Mouse (Mus musculus) MEL (cell line): Measurements from ENCODE around the gene Dop1b. TPM values are rescaled to one million over a fixed set of nuclear protein-coding genes. Genes with fewer than 3 reads are reported as not detected.

Experiments
- DNase-seq: peaks from one replicate; pipeline ENCODE4 v3.0.0; 2011; ENCODE audit warnings: low read depth, low spot score
- H3K27ac ChIP-seq: 2 replicates; pipeline ENCODE4 v1.5.1; 2012; ENCODE audit warnings: low read depth, mild to moderate bottlenecking, control low read depth, low read length, moderate library complexity; ENCODE audit not compliant: control insufficient read depth
- H3K27me3 ChIP-seq, 2 experiments: fragments of 150-350 bp in 1 of 2; sonication (generic) in 1 of 2; 2 replicates each; pipeline ENCODE4 v1.6.1; 2012; ENCODE audit warnings: low read length in 2 of 2, mild to moderate bottlenecking in 2 of 2, improper control_type of control experiment in 1 of 2, moderate library complexity in 1 of 2; ENCODE audit not compliant: insufficient read depth in 2 of 2, control insufficient read depth in 1 of 2
- H3K36me3 ChIP-seq, 2 experiments: 2 replicates each; pipeline ENCODE4 v1.6.1; 2012 to 2014; ENCODE audit warnings: low read length in 2 of 2, improper control_type of control experiment in 1 of 2, inconsistent platforms in 1 of 2, mild to moderate bottlenecking in 1 of 2; ENCODE audit not compliant: insufficient read depth in 2 of 2, control insufficient read depth in 1 of 2
- H3K4me1 ChIP-seq, 2 experiments: fragments of 150-350 bp in 1 of 2; sonication (generic) in 1 of 2; 2 replicates each; pipeline ENCODE4 v1.6.1; 2012; ENCODE audit warnings: low read length in 2 of 2, improper control_type of control experiment in 1 of 2, mild to moderate bottlenecking in 1 of 2; ENCODE audit not compliant: insufficient read depth in 2 of 2, control insufficient read depth in 1 of 2
- H3K4me3 ChIP-seq, 2 experiments: fragments of 150-350 bp in 1 of 2; sonication (generic) in 1 of 2; 2 replicates each; pipeline ENCODE4 v1.5.1; 2012; ENCODE audit warnings: low read depth in 2 of 2, low read length in 2 of 2, mild to moderate bottlenecking in 2 of 2, moderate library complexity in 2 of 2, control low read depth in 1 of 2, improper control_type of control experiment in 1 of 2; ENCODE audit not compliant: control insufficient read depth in 1 of 2, insufficient read depth in 1 of 2
- H3K79me2 ChIP-seq: 2 replicates; pipeline ENCODE4 v1.6.1; 2012; ENCODE audit warnings: mild to moderate bottlenecking, low read length, moderate library complexity; ENCODE audit not compliant: control insufficient read depth, poor library complexity, insufficient read depth
- H3K9ac ChIP-seq: 2 replicates; pipeline ENCODE4 v1.6.1; 2012; ENCODE audit warnings: low read depth, mild to moderate bottlenecking, control low read depth, low read length, moderate library complexity; ENCODE audit not compliant: control insufficient read depth, poor library complexity, severe bottlenecking
- H3K9me3 ChIP-seq: fragments of 150-350 bp; sonication (generic); replicated peaks from 2 replicates; pipeline ENCODE4 v1.6.1; 2012; ENCODE audit warnings: mild to moderate bottlenecking, low read length, improper control_type of control experiment, moderate library complexity; ENCODE audit not compliant: insufficient read depth
- CHD1 ChIP-seq: IDR thresholded peaks from 2 replicates; pipeline ENCODE4 v1.6.1; 2012; ENCODE audit warnings: low read depth, mild to moderate bottlenecking, inconsistent platforms, low read length, improper control_type of control experiment
- CTCF ChIP-seq, 3 experiments: IDR thresholded peaks in 2 of 3; conservative IDR thresholded peaks in 1 of 3; 2 replicates each; pipeline ENCODE4 v1.5.1; 2011 to 2012; ENCODE audit warnings: low read length in 3 of 3, low read depth in 2 of 3, mild to moderate bottlenecking in 2 of 3, improper control_type of control experiment in 1 of 3, inconsistent platforms in 1 of 3, mixed read lengths in 1 of 3, moderate library complexity in 1 of 3; ENCODE audit not compliant: control insufficient read depth in 1 of 3, insufficient read depth in 1 of 3, poor library complexity in 1 of 3, severe bottlenecking in 1 of 3
- ELF1 ChIP-seq: IDR thresholded peaks from 2 replicates; pipeline ENCODE4 v1.6.1; 2014; ENCODE audit warnings: low read depth, mild to moderate bottlenecking, inconsistent platforms, low read length, improper control_type of control experiment, moderate library complexity
- GABPA ChIP-seq: IDR thresholded peaks from 2 replicates; pipeline ENCODE4 v1.6.1; 2012; ENCODE audit warnings: low read depth, mild to moderate bottlenecking, inconsistent platforms, low read length, improper control_type of control experiment, moderate library complexity
- GATA1 ChIP-seq: IDR thresholded peaks from 2 replicates; pipeline ENCODE4 v1.6.1; 2011; ENCODE audit warnings: low read depth, low read length, improper control_type of control experiment
- HCFC1 ChIP-seq: IDR thresholded peaks from 2 replicates; pipeline ENCODE4 v1.6.1; 2012; ENCODE audit warnings: low read depth, mild to moderate bottlenecking, inconsistent platforms, low read length, improper control_type of control experiment, moderate library complexity
- NELFE ChIP-seq: IDR thresholded peaks from 2 replicates; pipeline ENCODE4 v1.6.1; 2011; ENCODE audit warnings: low read depth, low read length, improper control_type of control experiment
- POLR2A ChIP-seq, 2 experiments: IDR thresholded peaks; 2 replicates each; pipeline ENCODE4 v1.6.1; 2011 to 2012; ENCODE audit warnings: low read length in 2 of 2, mild to moderate bottlenecking in 2 of 2, control low read depth in 1 of 2, improper control_type of control experiment in 1 of 2, low read depth in 1 of 2, moderate library complexity in 1 of 2; ENCODE audit not compliant: control insufficient read depth in 1 of 2, insufficient read depth in 1 of 2, poor library complexity in 1 of 2
- RAD21 ChIP-seq: IDR thresholded peaks from 2 replicates; pipeline ENCODE4 v1.6.1; 2011; ENCODE audit warnings: mild to moderate bottlenecking, low read depth, low read length, improper control_type of control experiment
- SMC3 ChIP-seq: IDR thresholded peaks from 2 replicates; pipeline ENCODE4 v1.6.1; 2011; ENCODE audit warnings: low read depth, low read length, improper control_type of control experiment
- TAL1 ChIP-seq: IDR thresholded peaks from 2 replicates; pipeline ENCODE4 v1.6.1; 2012; ENCODE audit warnings: mild to moderate bottlenecking, inconsistent platforms, low read length, moderate library complexity, mixed read lengths
- UBTF ChIP-seq: IDR thresholded peaks from 2 replicates; pipeline ENCODE4 v1.6.1; 2012; ENCODE audit warnings: low read depth, mild to moderate bottlenecking, inconsistent platforms, low read length, improper control_type of control experiment, moderate library complexity, borderline replicate concordance; ENCODE audit not compliant: insufficient read depth
- ZC3H11A ChIP-seq: IDR thresholded peaks from 2 replicates; pipeline ENCODE4 v1.6.1; 2012; ENCODE audit warnings: low read depth, mild to moderate bottlenecking, inconsistent platforms, low read length, improper control_type of control experiment
- ZKSCAN1 ChIP-seq: IDR thresholded peaks from 2 replicates; pipeline ENCODE4 v1.6.1; 2012; ENCODE audit warnings: low read depth, mild to moderate bottlenecking, inconsistent platforms, low read length, improper control_type of control experiment, moderate library complexity
- ZMIZ1 ChIP-seq: IDR thresholded peaks from 2 replicates; pipeline ENCODE4 v1.6.1; 2012; ENCODE audit warnings: low read depth, mild to moderate bottlenecking, inconsistent platforms, low read length, improper control_type of control experiment, moderate library complexity
- ZNF384 ChIP-seq: IDR thresholded peaks from 2 replicates; pipeline ENCODE4 v1.6.1; 2012; ENCODE audit warnings: low read depth, mild to moderate bottlenecking, inconsistent platforms, low read length, improper control_type of control experiment
- polyA plus RNA-seq, 2 experiments: library from polyadenylated mRNA; stranded (reverse) in 1 of 2; unstranded in 1 of 2; fragments of >175 nt in 1 of 2; fragments of >200 nt in 1 of 2; gene quantifications; 2 replicates each; pipeline versions ENCODE4 v1.2.1 to v1.2.4; 2012; ENCODE audit warnings: low replicate concordance in 2 of 2, low read depth in 1 of 2; ENCODE audit not compliant: insufficient read length in 2 of 2, insufficient read depth in 1 of 2, missing spikeins in 1 of 2
- total RNA-seq: library from RNA; depleted of rRNA; stranded (reverse); fragments of 300-350 nt; gene quantifications from 2 replicates; pipeline ENCODE4 v1.2.3, GENCODE M21; 2012

The Dop1b gene
- total and polyA plus RNA-seq, 3 experiments, result 5.8 to 11.3 TPM; not detected in 1

DNA sequence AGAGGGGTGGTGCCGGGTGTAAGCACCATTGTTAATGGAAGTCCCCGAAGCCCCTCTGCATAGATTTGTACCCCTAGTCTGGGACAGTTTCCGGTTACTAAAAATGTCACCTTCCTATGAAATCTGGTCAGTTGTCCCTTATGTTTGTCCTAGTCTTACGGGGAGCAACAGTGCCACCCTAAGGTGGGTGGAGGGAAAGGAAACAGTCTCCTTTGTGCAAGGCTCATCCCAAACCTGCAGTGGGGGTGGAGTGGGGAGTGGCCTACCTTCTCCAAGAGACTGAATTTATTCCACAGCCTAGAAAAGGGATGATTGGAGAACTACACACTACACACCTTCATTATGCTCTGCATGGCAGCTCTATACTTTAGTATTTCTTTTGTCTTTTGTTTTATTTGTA is 55.3 kb downstream of the Dop1b start:
- H3K4me3 ChIP-seq, result no peak overlapping the region
- no peaks in the 10 kb centered on the region for H3K79me2 ChIP-seq
- no peaks in the 10 kb centered on the region for H3K27me3 ChIP-seq
- H3K4me1 ChIP-seq, result peaks cover 0 to 6% of the 10 kb centered on the region in 2 experiments; a peak in 2 of 4 replicates
- H3K36me3 ChIP-seq, result peaks cover 0 to 2% of the 10 kb centered on the region in 2 experiments; a peak in 1 of 4 replicates
- H3K9me3 ChIP-seq, result no peaks in the 10 kb centered on the region
- peak; percentile 54 for DNase-seq
- TF ChIP-seq ZC3H11A, result peak; percentile 45
- peak; percentile 50 to 70 (median 54) for TF ChIP-seq CTCF (IDR thresholded peaks at IDR 0.05 in 2 of 3, conservative IDR thresholded peaks at IDR 0.05 in 1 of 3; ENCODE audit: control insufficient read depth in 1 of 3, insufficient read depth in 1 of 3, low read depth in 2 of 3, low read length in 3 of 3, poor library complexity in 1 of 3, severe bottlenecking in 1 of 3)
- peak; percentile 52 for TF ChIP-seq SMC3
- no peak for TF ChIP-seq NELFE
- TF ChIP-seq RAD21, result peak; percentile 68
- no peak for TF ChIP-seq HCFC1
- no peak overlapping the region for H3K27ac ChIP-seq
- H3K9ac ChIP-seq, result no peak overlapping the region

DNA sequence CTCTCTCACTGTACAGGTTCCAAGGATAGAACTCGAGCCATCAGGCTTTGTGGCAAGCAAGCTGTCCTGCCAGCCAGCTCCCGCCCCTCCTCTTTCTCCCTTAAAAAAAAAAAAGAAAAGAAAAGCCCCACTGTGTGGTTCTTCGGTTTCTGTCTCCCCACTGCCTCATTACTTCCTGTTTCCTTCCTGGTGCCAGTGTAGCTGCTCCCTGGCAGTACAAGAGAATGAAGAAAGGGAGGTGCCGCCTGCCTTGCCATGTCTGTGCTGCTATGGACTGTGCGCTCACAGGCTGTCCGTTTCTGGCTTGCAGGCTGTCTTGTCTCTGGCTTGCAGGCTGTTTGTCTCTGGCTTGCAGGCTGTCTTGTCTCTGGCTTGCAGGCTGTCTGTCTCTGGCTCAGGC is 55.8 kb downstream of the Dop1b start:
- Histone ChIP-seq H3K36me3 (peaks cover 0 to 2% of the 10 kb centered on the region in 2 experiments; a peak in 1 of 4 replicates), H3K4me1 (peaks cover 0 to 6% of the 10 kb centered on the region in 2 experiments; a peak in 2 of 4 replicates), H3K9ac (peak overlapping the region; percentile 17; the same call in 1 of the 2 replicates), H3K27ac (no peak overlapping the region), H3K79me2 (no peaks in the 10 kb centered on the region), H3K4me3 (no peak overlapping the region), H3K9me3 (no peaks in the 10 kb centered on the region), H3K27me3 (no peaks in the 10 kb centered on the region)
- peak; percentile 37 for DNase-seq
- no peak for TF ChIP-seq HCFC1
- no peak for TF ChIP-seq ZC3H11A
- no peak for TF ChIP-seq SMC3
- TF ChIP-seq ZKSCAN1, result peak; percentile 86
- no peak for TF ChIP-seq GATA1
- no peak for TF ChIP-seq CHD1
- peak; percentile 13; the same call in 1 of the 2 replicates for TF ChIP-seq ELF1
- no peak for TF ChIP-seq GABPA
- TF ChIP-seq ZMIZ1, result no peak
- no peak for TF ChIP-seq POLR2A (IDR thresholded peaks at IDR 0.05; ENCODE audit: control insufficient read depth in 1 of 2, insufficient read depth in 1 of 2, low read depth in 1 of 2, low read length in 2 of 2, poor library complexity in 1 of 2)
- no peak for TF ChIP-seq RAD21
- peak; percentile 64 for TF ChIP-seq ZNF384
- TF ChIP-seq UBTF, result no peak
- TF ChIP-seq TAL1, result peak; percentile 10; the same call in 1 of the 2 replicates
